Mouse (Mus musculus): Measurements from ENCODE around the gene Ankrd44. TPM values are rescaled to one million over a fixed set of nuclear protein-coding genes. Genes with fewer than 3 reads are reported as not detected.

Gene Ankrd44
- total RNA-seq (2012; rRNA removed) (16.2 and 19.8 TPM in 2 replicates), total RNA-seq (2014; rRNA removed) (12.2 and 12.7 TPM in 2 replicates), polyA plus RNA-seq (2012; ENCODE audit: insufficient read length, low read depth) (23.0 and 24.9 TPM in 2 replicates)

GRCm38 (mm10) chr1:54925971-54926771 is at the start of gene Ankrd44:
Gene Ankrd44 (minus strand): TSS chr1:54926387.
- dilution Hi-C loops (cut with MboI; ENCODE audit: extremely low pct_ligation_motif_present, extremely low pct_unique_long_range_greater_than_20kb, low sequenced_read_pairs): no loop called here
- in situ Hi-C loops (cut with MboI; ENCODE audit: low pct_ligation_motif_present, low pct_unique_long_range_greater_than_20kb, low sequenced_read_pairs): loop anchor here (5.0 to 10.0 kb wide), 3 partner anchors 94 to 261 kb away; no protein-coding TSS in a partner anchor
- Histone ChIP-seq H3K9me3 (replicated peaks; ENCODE audit: low read length) (no peaks in the 10 kb centered on the region), H3K27me3 (replicated peaks) (no peaks in the 10 kb centered on the region), H3K79me2 (replicated peaks; ENCODE audit: control insufficient read depth, extremely low read depth, insufficient read depth, poor library complexity, severe bottlenecking) (peaks cover 21% of the 10 kb centered on the region), H3K4me3 (replicated peaks in 1 of 3; ENCODE audit: low read depth in 2 of 3, low read length in 2 of 3, poor library complexity in 1 of 3) (peak within 1 kb of the TSS; percentile 68 to 100 (median 95)), H3K4me1 (ENCODE audit: control insufficient read depth in 1 of 2, insufficient read depth in 2 of 2) (peaks cover 8 to 42% of the 10 kb centered on the region in 2 experiments), H3K9ac (ENCODE audit: insufficient read depth, low read depth) (peak within 1 kb of the TSS; percentile 95), H3K4me2 (ENCODE audit: insufficient read depth, low read depth, poor library complexity, severe bottlenecking) (peak within 1 kb of the TSS; percentile 89), H3K36me3 (replicated peaks in 1 of 2; ENCODE audit: control insufficient read depth in 1 of 2, insufficient read depth in 1 of 2, low read length in 1 of 2) (no peaks in the 10 kb centered on the region), H3K27ac (ENCODE audit: insufficient read depth, low read depth) (peak within 1 kb of the TSS; percentile 38; the same call in 1 of the 2 replicates)
- peak; percentile 52; the same call in 1 of the 2 replicates for TF ChIP-seq MAZ (IDR thresholded peaks at IDR 0.05; ENCODE audit: low read depth, low read length)
- no peak for TF ChIP-seq ZKSCAN1 (IDR thresholded peaks at IDR 0.05; ENCODE audit: borderline replicate concordance, low read depth, low read length)
- peak; percentile 45; the same call in 1 of the 2 replicates for TF ChIP-seq POLR2A (IDR thresholded peaks at IDR 0.05; ENCODE audit: low read depth, low read length)
- TF ChIP-seq JUN (IDR thresholded peaks at IDR 0.05; ENCODE audit: insufficient read depth, low read depth, low read length): no peak
- no peak for TF ChIP-seq GABPA (IDR thresholded peaks at IDR 0.05; ENCODE audit: insufficient replicate concordance, low read depth, low read length)
- peak; percentile 45; the same call in 1 of the 2 replicates for TF ChIP-seq TCF12 (IDR thresholded peaks at IDR 0.05; ENCODE audit: low read depth, low read length)
- peak; percentile 75 for TF ChIP-seq UBTF (IDR thresholded peaks at IDR 0.05; ENCODE audit: low read depth, low read length)
- TF ChIP-seq SMC3 (IDR thresholded peaks at IDR 0.05; ENCODE audit: low read depth, low read length): peak; percentile 89
- peak; percentile 92 for TF ChIP-seq ELF1 (IDR thresholded peaks at IDR 0.05; ENCODE audit: low read depth, low read length)
- TF ChIP-seq RAD21 (IDR thresholded peaks at IDR 0.05; ENCODE audit: low read depth, low read length): peak; percentile 81
- peak in 1 of 2 experiments; percentile 75; a peak in 2 of 4 replicates for TF ChIP-seq CTCF (conservative IDR thresholded peaks at IDR 0.05 in 1 of 2, IDR thresholded peaks at IDR 0.05 in 1 of 2; ENCODE audit: low read depth in 2 of 2, low read length in 2 of 2)
- 0 out of 2 replicates have a peak, but pooled peaks have one; percentile 27 for TF ChIP-seq MEF2A (IDR thresholded peaks at IDR 0.05; ENCODE audit: borderline replicate concordance, low read depth, low read length)
- DNase-seq (ENCODE audit: extremely low read depth): peak; percentile 62

GRCm38 (mm10) chr1:54971687-54972404 is 45.7 kb upstream of the Ankrd44 start:
- in situ Hi-C loops (cut with MboI; ENCODE audit: low pct_ligation_motif_present, low pct_unique_long_range_greater_than_20kb, low sequenced_read_pairs) (no loop called here), dilution Hi-C loops (cut with MboI; ENCODE audit: extremely low pct_ligation_motif_present, extremely low pct_unique_long_range_greater_than_20kb, low sequenced_read_pairs) (no loop called here)
- Histone ChIP-seq H3K79me2 (replicated peaks; ENCODE audit: control insufficient read depth, extremely low read depth, insufficient read depth, poor library complexity, severe bottlenecking) (no peaks in the 10 kb centered on the region), H3K9me3 (replicated peaks; ENCODE audit: low read length) (no peaks in the 10 kb centered on the region), H3K36me3 (replicated peaks in 1 of 2; ENCODE audit: control insufficient read depth in 1 of 2, insufficient read depth in 1 of 2, low read length in 1 of 2) (no peaks in the 10 kb centered on the region), H3K9ac (ENCODE audit: insufficient read depth, low read depth) (no peak overlapping the region), H3K27ac (ENCODE audit: insufficient read depth, low read depth) (no peak overlapping the region), H3K4me3 (replicated peaks in 1 of 3; ENCODE audit: low read depth in 2 of 3, low read length in 2 of 3, poor library complexity in 1 of 3) (no peak overlapping the region), H3K27me3 (replicated peaks) (no peaks in the 10 kb centered on the region), H3K4me2 (ENCODE audit: insufficient read depth, low read depth, poor library complexity, severe bottlenecking) (no peak overlapping the region), H3K4me1 (ENCODE audit: control insufficient read depth in 1 of 2, insufficient read depth in 2 of 2) (no peaks in the 10 kb centered on the region)
- no peak for TF ChIP-seq NELFE (IDR thresholded peaks at IDR 0.05; ENCODE audit: low read depth, low read length)
- TF ChIP-seq CTCF (conservative IDR thresholded peaks at IDR 0.05 in 1 of 2, IDR thresholded peaks at IDR 0.05 in 1 of 2; ENCODE audit: low read depth in 2 of 2, low read length in 2 of 2): no peak
- TF ChIP-seq ZC3H11A (IDR thresholded peaks at IDR 0.05; ENCODE audit: low read depth, low read length): no peak
- TF ChIP-seq NRF1 (IDR thresholded peaks at IDR 0.05; ENCODE audit: low read depth, low read length): no peak
- TF ChIP-seq MAFK (IDR thresholded peaks at IDR 0.05; ENCODE audit: insufficient replicate concordance, low read length): no peak
- TF ChIP-seq ETS1 (conservative IDR thresholded peaks at IDR 0.05; ENCODE audit: low read depth, low read length): no peak
- no peak for TF ChIP-seq SIN3A (IDR thresholded peaks at IDR 0.05; ENCODE audit: low read length)
- no peak for TF ChIP-seq USF1 (IDR thresholded peaks at IDR 0.05; ENCODE audit: low read depth, low read length)
- TF ChIP-seq MYC (IDR thresholded peaks at IDR 0.05; ENCODE audit: low read depth, low read length): no peak
- TF ChIP-seq MAZ (IDR thresholded peaks at IDR 0.05; ENCODE audit: low read depth, low read length): no peak
- TF ChIP-seq POLR2AphosphoS2 (IDR thresholded peaks at IDR 0.05; ENCODE audit: low read depth, low read length): no peak
- no peak for TF ChIP-seq TBP (conservative IDR thresholded peaks at IDR 0.05; ENCODE audit: low read depth, low read length)
- no peak for DNase-seq (ENCODE audit: extremely low read depth)

Data from CH12.LX (cell line).